Mouse (Mus musculus) 416B (cell line): ENCODE measurements around the gene Sfxn5.

Experiments
- DNase-seq: peaks from one replicate; pipeline ENCODE4 v3.0.0; 2011; ENCODE audit warnings: low read depth

Gene Sfxn5

GRCm38 (mm10) chr6:85232836-85233623, 100.2 kb downstream of the Sfxn5 start:
- DNase-seq, result no peak

GRCm38 (mm10) chr6:85232045-85232444, 101.2 kb downstream of the Sfxn5 start:
- DNase-seq, result no peak

GRCm38 (mm10) chr6:85231469-85231868, 101.8 kb downstream of the Sfxn5 start:
- no peak for DNase-seq

GRCm38 (mm10) chr6:85230762-85231161, 102.5 kb downstream of the Sfxn5 start:
- no peak for DNase-seq

- no peak for DNase-seq
Observed at GRCm38 (mm10) chr6:85227520-85227919, 105.7 kb downstream of the Sfxn5 start.

GRCm38 (mm10) chr6:85226570-85226969, 106.7 kb downstream of the Sfxn5 start:
- no peak for DNase-seq

GRCm38 (mm10) chr6:85224442-85224891, 108.8 kb downstream of the Sfxn5 start:
- no peak for DNase-seq

GRCm38 (mm10) chr6:85223498-85224150, 109.6 kb downstream of the Sfxn5 start:
- no peak for DNase-seq

GRCm38 (mm10) chr6:85222551-85222950, 110.7 kb downstream of the Sfxn5 start:
- DNase-seq, result no peak

- DNase-seq, result no peak
Observed at GRCm38 (mm10) chr6:85220917-85221316, 112.3 kb downstream of the Sfxn5 start.

- no peak for DNase-seq
Observed at GRCm38 (mm10) chr6:85219706-85220105, 113.5 kb downstream of the Sfxn5 start.

GRCm38 (mm10) chr6:85218684-85219445, 114.4 kb downstream of the Sfxn5 start:
- DNase-seq, result no peak

GRCm38 (mm10) chr6:85218251-85218650, 115.0 kb downstream of the Sfxn5 start:
- no peak for DNase-seq

- no peak for DNase-seq
Observed at GRCm38 (mm10) chr6:85210686-85211085, 122.5 kb downstream of the Sfxn5 start.

GRCm38 (mm10) chr6:85209226-85209967, 123.8 kb downstream of the Sfxn5 start:
- no peak for DNase-seq

GRCm38 (mm10) chr6:85207345-85207744, 125.9 kb downstream of the Sfxn5 start:
- no peak for DNase-seq

GRCm38 (mm10) chr6:85206939-85207285, 126.3 kb downstream of the Sfxn5 start:
- DNase-seq, result no peak

- DNase-seq, result no peak
Observed at GRCm38 (mm10) chr6:85206182-85206938, 126.9 kb downstream of the Sfxn5 start.

- DNase-seq, result no peak
Observed at GRCm38 (mm10) chr6:85197951-85198350, 135.3 kb downstream of the Sfxn5 start.

- no peak for DNase-seq
Observed at GRCm38 (mm10) chr6:85193381-85194318, 139.6 kb downstream of the Sfxn5 start.
